Mouse (Mus musculus) MEL (cell line): Measurements from ENCODE around the gene Gsap. TPM values are rescaled to one million over a fixed set of nuclear protein-coding genes. Genes with fewer than 3 reads are reported as not detected.

Experiments used
- DNase-seq: peaks from one replicate; pipeline ENCODE4 v3.0.0; 2011; ENCODE audit warnings: low read depth, low spot score
- H3K27ac ChIP-seq: 2 replicates; pipeline ENCODE4 v1.5.1; 2012; ENCODE audit warnings: low read depth, mild to moderate bottlenecking, control low read depth, low read length, moderate library complexity; ENCODE audit not compliant: control insufficient read depth
- H3K27me3 ChIP-seq, 2 experiments: fragments of 150-350 bp in 1 of 2; sonication (generic) in 1 of 2; 2 replicates each; pipeline ENCODE4 v1.6.1; 2012; ENCODE audit warnings: low read length in 2 of 2, mild to moderate bottlenecking in 2 of 2, improper control_type of control experiment in 1 of 2, moderate library complexity in 1 of 2; ENCODE audit not compliant: insufficient read depth in 2 of 2, control insufficient read depth in 1 of 2
- H3K36me3 ChIP-seq, 2 experiments: 2 replicates each; pipeline ENCODE4 v1.6.1; 2012 to 2014; ENCODE audit warnings: low read length in 2 of 2, improper control_type of control experiment in 1 of 2, inconsistent platforms in 1 of 2, mild to moderate bottlenecking in 1 of 2; ENCODE audit not compliant: insufficient read depth in 2 of 2, control insufficient read depth in 1 of 2
- H3K4me1 ChIP-seq, 2 experiments: fragments of 150-350 bp in 1 of 2; sonication (generic) in 1 of 2; 2 replicates each; pipeline ENCODE4 v1.6.1; 2012; ENCODE audit warnings: low read length in 2 of 2, improper control_type of control experiment in 1 of 2, mild to moderate bottlenecking in 1 of 2; ENCODE audit not compliant: insufficient read depth in 2 of 2, control insufficient read depth in 1 of 2
- H3K4me3 ChIP-seq, 2 experiments: fragments of 150-350 bp in 1 of 2; sonication (generic) in 1 of 2; 2 replicates each; pipeline ENCODE4 v1.5.1; 2012; ENCODE audit warnings: low read depth in 2 of 2, low read length in 2 of 2, mild to moderate bottlenecking in 2 of 2, moderate library complexity in 2 of 2, control low read depth in 1 of 2, improper control_type of control experiment in 1 of 2; ENCODE audit not compliant: control insufficient read depth in 1 of 2, insufficient read depth in 1 of 2
- H3K79me2 ChIP-seq: 2 replicates; pipeline ENCODE4 v1.6.1; 2012; ENCODE audit warnings: mild to moderate bottlenecking, low read length, moderate library complexity; ENCODE audit not compliant: control insufficient read depth, poor library complexity, insufficient read depth
- H3K9ac ChIP-seq: 2 replicates; pipeline ENCODE4 v1.6.1; 2012; ENCODE audit warnings: low read depth, mild to moderate bottlenecking, control low read depth, low read length, moderate library complexity; ENCODE audit not compliant: control insufficient read depth, poor library complexity, severe bottlenecking
- H3K9me3 ChIP-seq: fragments of 150-350 bp; sonication (generic); replicated peaks from 2 replicates; pipeline ENCODE4 v1.6.1; 2012; ENCODE audit warnings: mild to moderate bottlenecking, low read length, improper control_type of control experiment, moderate library complexity; ENCODE audit not compliant: insufficient read depth
- ELF1 ChIP-seq: IDR thresholded peaks from 2 replicates; pipeline ENCODE4 v1.6.1; 2014; ENCODE audit warnings: low read depth, mild to moderate bottlenecking, inconsistent platforms, low read length, improper control_type of control experiment, moderate library complexity
- EP300 ChIP-seq, 2 experiments: IDR thresholded peaks; 2 replicates each; pipeline ENCODE4 v1.6.1; 2011; ENCODE audit warnings: improper control_type of control experiment in 2 of 2, low read length in 2 of 2, low read depth in 1 of 2, mild to moderate bottlenecking in 1 of 2
- ETS1 ChIP-seq: IDR thresholded peaks from 2 replicates; pipeline ENCODE4 v1.6.1; 2012; ENCODE audit warnings: low read depth, mild to moderate bottlenecking, inconsistent platforms, low read length, improper control_type of control experiment, moderate library complexity
- GATA1 ChIP-seq: IDR thresholded peaks from 2 replicates; pipeline ENCODE4 v1.6.1; 2011; ENCODE audit warnings: low read depth, low read length, improper control_type of control experiment
- MYB ChIP-seq: IDR thresholded peaks from 2 replicates; pipeline ENCODE4 v1.6.1; 2011; ENCODE audit warnings: mild to moderate bottlenecking, low read depth, low read length, improper control_type of control experiment
- POLR2A ChIP-seq, 2 experiments: IDR thresholded peaks; 2 replicates each; pipeline ENCODE4 v1.6.1; 2011 to 2012; ENCODE audit warnings: low read length in 2 of 2, mild to moderate bottlenecking in 2 of 2, control low read depth in 1 of 2, improper control_type of control experiment in 1 of 2, low read depth in 1 of 2, moderate library complexity in 1 of 2; ENCODE audit not compliant: control insufficient read depth in 1 of 2, insufficient read depth in 1 of 2, poor library complexity in 1 of 2
- POLR2AphosphoS2 ChIP-seq: IDR thresholded peaks from 2 replicates; pipeline ENCODE4 v1.6.1; 2011; ENCODE audit warnings: low read length, improper control_type of control experiment
- POLR2AphosphoS5 ChIP-seq: IDR thresholded peaks from 2 replicates; pipeline ENCODE4 v1.6.1; 2012; ENCODE audit warnings: low read depth, borderline replicate concordance, mild to moderate bottlenecking, inconsistent platforms, low read length, moderate library complexity, mixed read lengths
- RCOR1 ChIP-seq: IDR thresholded peaks from 2 replicates; pipeline ENCODE4 v1.6.1; 2012; ENCODE audit warnings: low read depth, mild to moderate bottlenecking, inconsistent platforms, low read length, improper control_type of control experiment
- SIN3A ChIP-seq: IDR thresholded peaks from 2 replicates; pipeline ENCODE4 v1.6.1; 2012; ENCODE audit warnings: low read length, improper control_type of control experiment, inconsistent platforms
- SMC3 ChIP-seq: IDR thresholded peaks from 2 replicates; pipeline ENCODE4 v1.6.1; 2011; ENCODE audit warnings: low read depth, low read length, improper control_type of control experiment
- TAL1 ChIP-seq: IDR thresholded peaks from 2 replicates; pipeline ENCODE4 v1.6.1; 2012; ENCODE audit warnings: mild to moderate bottlenecking, inconsistent platforms, low read length, moderate library complexity, mixed read lengths
- TBP ChIP-seq: IDR thresholded peaks from 2 replicates; pipeline ENCODE4 v1.8.0; 2011; ENCODE audit warnings: low read depth, low read length, improper control_type of control experiment
- TCF12 ChIP-seq: IDR thresholded peaks from 2 replicates; pipeline ENCODE4 v1.6.1; 2014; ENCODE audit warnings: low read depth, mild to moderate bottlenecking, inconsistent platforms, low read length, improper control_type of control experiment, moderate library complexity
- USF2 ChIP-seq, 2 experiments: IDR thresholded peaks; 2 replicates each; pipeline ENCODE4 v1.6.1; 2011 to 2012; ENCODE audit warnings: improper control_type of control experiment in 2 of 2, low read length in 2 of 2, borderline replicate concordance in 1 of 2, inconsistent platforms in 1 of 2, low read depth in 1 of 2, mild to moderate bottlenecking in 1 of 2; ENCODE audit not compliant: insufficient read depth in 1 of 2
- ZNF384 ChIP-seq: IDR thresholded peaks from 2 replicates; pipeline ENCODE4 v1.6.1; 2012; ENCODE audit warnings: low read depth, mild to moderate bottlenecking, inconsistent platforms, low read length, improper control_type of control experiment
- polyA plus RNA-seq, 2 experiments: library from polyadenylated mRNA; stranded (reverse) in 1 of 2; unstranded in 1 of 2; fragments of >175 nt in 1 of 2; fragments of >200 nt in 1 of 2; gene quantifications; 2 replicates each; pipeline versions ENCODE4 v1.2.1 to v1.2.4; 2012; ENCODE audit warnings: low replicate concordance in 2 of 2, low read depth in 1 of 2; ENCODE audit not compliant: insufficient read length in 2 of 2, insufficient read depth in 1 of 2, missing spikeins in 1 of 2
- total RNA-seq: library from RNA; depleted of rRNA; stranded (reverse); fragments of 300-350 nt; gene quantifications from 2 replicates; pipeline ENCODE4 v1.2.3, GENCODE M21; 2012

Gene Gsap
- total and polyA plus RNA-seq, 3 experiments: 0.19 to 0.22 TPM; not detected in 1

- peak; percentile 85 for DNase-seq
- TF ChIP-seq MYB: 0 out of 2 replicates have a peak, but pooled peaks have one; percentile 47
- TF ChIP-seq GATA1: peak; percentile 69
- TF ChIP-seq POLR2AphosphoS2: no peak
- peak; percentile 80 to 83 for TF ChIP-seq EP300 (IDR thresholded peaks at IDR 0.05; ENCODE audit: low read depth in 1 of 2, low read length in 2 of 2)
- peak; percentile 59; the same call in 1 of the 2 replicates for TF ChIP-seq ELF1
- TF ChIP-seq RCOR1: peak; percentile 70
- TF ChIP-seq TCF12: peak; percentile 67
- TF ChIP-seq TAL1: peak; percentile 46; the same call in 1 of the 2 replicates
- TF ChIP-seq POLR2A (IDR thresholded peaks at IDR 0.05; ENCODE audit: control insufficient read depth in 1 of 2, insufficient read depth in 1 of 2, low read depth in 1 of 2, low read length in 2 of 2, poor library complexity in 1 of 2): no peak
- no peak for TF ChIP-seq POLR2AphosphoS5
- peak; percentile 77; the same call in 1 of the 2 replicates for TF ChIP-seq ZNF384
- peak; percentile 82 for TF ChIP-seq ETS1
- TF ChIP-seq, all 39 proteins: peak for 9
- Histone ChIP-seq H3K9me3 (no peaks in the 10 kb centered on the region), H3K79me2 (no peaks in the 10 kb centered on the region), H3K27ac (peak overlapping the region; percentile 78), H3K27me3 (no peaks in the 10 kb centered on the region), H3K36me3 (peaks cover 0 to 18% of the 10 kb centered on the region in 2 experiments; a peak in 2 of 4 replicates), H3K4me1 (peaks cover 6 to 7% of the 10 kb centered on the region in 2 experiments), H3K4me3 (peak overlapping the region in 1 of 2 experiments; percentile 8; a peak in 1 of 4 replicates), H3K9ac (peak overlapping the region; percentile 20)
Measured at GRCm38 (mm10) chr5:21255551-21256132, 69.6 kb downstream of the Gsap start.

GRCm38 (mm10) chr5:21257126-21257525, 71.1 kb downstream of the Gsap start:
- Histone ChIP-seq H3K27ac (no peak overlapping the region; the same call in 1 of the 2 replicates), H3K9me3 (no peaks in the 10 kb centered on the region), H3K4me3 (no peak overlapping the region), H3K27me3 (no peaks in the 10 kb centered on the region), H3K36me3 (peaks cover 0 to 21% of the 10 kb centered on the region in 2 experiments; a peak in 2 of 4 replicates), H3K79me2 (no peaks in the 10 kb centered on the region), H3K4me1 (peaks cover 6 to 13% of the 10 kb centered on the region in 2 experiments), H3K9ac (no peak overlapping the region)
- peak; percentile 31 for DNase-seq
- TF ChIP-seq SIN3A (no peak), GATA1 (no peak), SMC3 (no peak), TBP (no peak), USF2 (IDR thresholded peaks at IDR 0.05; ENCODE audit: borderline replicate concordance in 1 of 2, insufficient read depth in 1 of 2, low read depth in 1 of 2, low read length in 2 of 2) (no peak)
